Mouse (Mus musculus) heart, adult 2 months (tissue): Measurements from ENCODE around the gene Tceal8.
"Not testable (repeated sequence)": the region's sequence is repeated elsewhere in the genome, so short reads cannot be mapped to it uniquely, and the experiment has no call there.

ENCODE experiments used
- CTCF ChIP-seq: fragments of 200-600 bp; IDR thresholded peaks from 2 replicates; pipeline ENCODE4 v1.8.1; 2022; ENCODE audit warnings: antibody characterized with exemption, mild to moderate bottlenecking, moderate library complexity
- EP300 ChIP-seq: fragments of 200-500 bp; IDR thresholded peaks from 2 replicates; pipeline ENCODE4 v1.6.1; 2011; ENCODE audit warnings: low read depth, low read length, control low read depth; ENCODE audit not compliant: insufficient read depth
- POLR2A ChIP-seq: fragments of 200-500 bp; IDR thresholded peaks from 2 replicates; pipeline ENCODE4 v1.6.1; 2011; ENCODE audit warnings: mild to moderate bottlenecking, low read depth, low read length, control low read depth; ENCODE audit not compliant: insufficient read depth

GRCm38 (mm10) chrX:136214729-136215677, 42.9 kb upstream of the Tceal8 start, which contains the start of the genes Tceal7 and Bex1:
- not testable (repeated sequence) for TF ChIP-seq EP300, POLR2A, CTCF
